Mouse (Mus musculus) liver (tissue): ENCODE measurements around the gene Rab17.
A peak's percentile ranks its signal among the peaks of the same experiment; 100 is the strongest.

Experiments
- DNase-seq: peaks from one replicate; pipeline ENCODE4 v3.0.0-alpha.2; 2020; ENCODE audit warnings: mixed read lengths

Rab17 gene

DNA sequence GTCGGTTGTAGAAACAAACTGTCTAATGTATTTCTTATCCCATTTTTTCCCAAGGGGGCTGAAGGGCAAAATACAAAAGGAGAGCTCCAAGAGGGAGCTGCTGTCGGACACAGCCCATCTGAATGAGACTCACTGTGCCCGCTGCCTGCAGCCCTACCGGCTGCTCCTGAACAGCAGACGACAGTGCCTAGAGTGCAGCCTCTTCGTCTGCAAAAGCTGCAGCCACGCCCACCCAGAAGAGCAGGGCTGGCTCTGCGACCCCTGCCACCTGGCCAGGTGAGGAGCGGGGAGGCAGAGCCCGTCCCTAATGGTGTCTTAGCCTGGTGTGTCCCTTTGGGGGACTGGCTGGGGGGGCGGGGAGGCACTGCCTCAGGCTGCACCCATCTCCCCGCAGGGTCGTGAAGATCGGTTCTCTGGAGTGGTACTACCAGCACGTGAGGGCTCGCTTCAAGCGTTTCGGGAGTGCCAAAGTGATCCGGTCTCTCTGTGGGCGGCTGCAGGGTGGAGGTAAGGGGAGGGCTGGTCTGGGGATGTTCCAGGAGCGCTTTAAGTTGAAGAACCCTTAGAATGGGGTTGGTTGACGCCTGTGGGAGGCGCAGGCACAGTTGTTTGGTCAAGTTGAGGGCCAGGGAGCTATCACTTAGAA, 41.4 kb downstream of the Rab17 start:
- no peak for DNase-seq

DNA sequence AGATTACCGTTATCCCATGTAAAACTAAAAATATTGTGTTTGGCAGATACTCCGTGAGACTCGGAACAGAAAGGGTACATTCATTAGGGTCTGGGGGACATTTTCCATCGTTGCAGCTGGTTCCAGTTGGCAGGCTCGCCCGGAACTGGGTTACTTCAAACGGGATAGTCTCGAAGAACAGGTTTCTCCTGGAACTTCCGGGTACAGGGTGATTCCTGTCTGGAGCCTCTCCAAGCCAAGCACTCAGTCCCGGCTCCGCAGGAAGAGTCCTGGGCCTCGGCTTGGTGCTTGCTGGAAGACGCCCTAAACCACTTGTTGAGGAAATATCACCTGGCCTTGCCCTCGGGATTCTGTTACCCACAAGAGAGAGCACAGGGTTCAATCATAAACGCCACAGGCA, 42.2 kb downstream of the Rab17 start:
- no peak for DNase-seq

DNA sequence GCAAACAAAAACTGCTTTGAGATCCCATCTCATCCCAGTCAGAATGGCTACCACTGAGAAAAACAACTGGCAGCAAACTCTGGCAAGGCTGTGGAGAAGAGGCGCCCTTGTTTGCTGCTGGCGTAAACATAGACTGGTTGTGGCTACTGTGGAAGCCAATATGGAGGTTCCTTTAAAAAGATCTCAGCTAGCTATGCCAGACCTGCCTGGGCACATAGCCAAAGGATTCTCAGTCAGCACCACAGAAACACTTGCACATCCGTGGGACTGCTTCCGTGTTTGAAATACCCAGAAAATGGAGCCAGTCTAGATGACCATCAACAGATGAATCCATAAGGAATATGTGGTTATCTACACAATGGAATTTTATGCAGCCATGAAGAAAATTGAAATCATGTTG, 43.4 kb downstream of the Rab17 start:
- no peak for DNase-seq

DNA sequence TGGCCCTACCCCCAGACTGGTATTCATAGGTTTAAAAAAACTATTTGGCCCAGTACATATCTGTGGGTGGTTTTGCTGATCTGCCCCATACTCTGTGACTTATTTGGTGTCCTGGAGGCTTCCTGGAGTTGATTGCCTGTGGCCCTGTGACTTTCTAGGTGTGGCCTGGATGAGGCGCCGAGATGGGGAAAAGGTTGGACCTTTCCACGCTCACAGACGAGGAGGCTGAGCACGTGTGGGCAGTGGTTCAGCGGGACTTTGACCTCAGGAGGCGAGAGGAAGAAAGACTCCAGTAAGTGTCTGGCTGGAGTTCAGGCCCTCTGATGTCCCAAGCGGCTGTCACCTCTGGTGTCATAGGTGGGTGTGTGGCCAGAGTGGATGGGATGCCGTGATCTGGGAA, 47.8 kb downstream of the Rab17 start:
- DNase-seq, result no peak

DNA sequence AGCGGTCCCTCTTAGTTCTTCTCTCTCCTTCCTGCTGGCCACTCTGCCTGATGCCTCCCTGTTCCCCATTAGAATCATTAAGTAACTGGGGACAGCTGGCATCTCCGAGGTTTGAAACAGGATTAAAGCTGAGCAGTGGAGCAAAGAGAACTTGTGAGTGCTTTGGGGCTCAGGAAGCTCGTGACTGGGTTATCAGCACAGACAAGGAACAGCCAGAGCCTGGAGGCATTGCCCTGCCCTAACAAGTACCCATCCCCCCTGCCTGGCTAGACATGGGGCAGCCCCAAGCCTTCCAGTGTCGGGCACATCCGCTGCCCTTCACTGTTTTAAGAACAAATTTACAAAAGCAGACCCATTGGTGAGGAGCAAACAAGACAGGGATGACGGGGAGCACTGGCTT, 52.0 kb downstream of the Rab17 start:
- no peak for DNase-seq

DNA sequence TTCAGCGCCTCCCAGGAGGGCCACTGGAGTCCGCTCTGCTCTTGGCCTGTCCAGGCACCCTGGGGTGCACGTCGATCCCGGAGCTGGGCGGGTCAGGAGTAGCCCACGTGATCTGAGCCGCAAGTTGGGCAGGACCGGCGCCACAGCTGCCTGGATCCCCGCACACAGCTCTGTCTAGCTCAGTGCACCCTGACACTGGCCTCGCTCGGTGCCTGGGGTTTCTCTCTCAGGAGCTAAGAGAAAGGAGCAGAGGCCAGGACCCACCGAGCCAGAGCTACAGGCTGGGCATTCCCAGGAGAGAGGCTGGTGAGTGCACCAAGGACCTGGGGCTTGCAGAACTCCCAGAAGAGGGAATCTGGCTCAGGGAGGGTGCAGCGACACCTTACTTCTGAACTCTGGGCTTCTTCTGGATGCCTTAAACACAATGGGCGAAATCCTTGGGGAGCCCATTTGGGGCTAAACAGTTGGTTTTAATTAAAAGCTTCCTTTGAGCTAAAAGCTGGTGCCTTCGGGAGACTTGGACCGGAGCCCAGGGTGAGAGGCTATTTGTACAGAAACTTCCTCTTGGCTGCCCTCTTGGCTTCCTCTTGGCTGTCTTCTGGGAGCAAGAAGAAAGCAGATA, 54.4 kb downstream of the Rab17 start, which contains the start of gene Mlph:
Mlph (plus strand) TSS at position 138 of the 622 bp plus-strand sequence.
- DNase-seq, result no peak

DNA sequence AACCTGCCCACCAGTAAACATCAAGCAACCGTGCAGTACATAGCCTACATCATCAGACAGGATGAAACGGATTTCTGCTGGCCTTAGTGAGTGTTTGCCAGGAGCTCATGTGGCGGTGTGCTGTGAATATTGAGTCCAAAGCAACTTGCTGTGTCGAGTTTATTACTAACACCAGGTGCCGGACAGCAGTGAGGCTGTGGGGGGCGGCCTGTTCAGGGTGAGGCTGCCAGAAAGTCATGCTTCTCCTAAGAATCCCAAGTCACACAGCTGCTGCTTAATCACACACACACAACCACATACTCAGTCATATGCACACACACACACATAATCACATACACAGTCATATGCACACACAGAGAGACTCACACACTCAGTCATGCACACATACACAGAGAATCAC, 56.2 kb downstream of the Rab17 start:
- no peak for DNase-seq

DNA sequence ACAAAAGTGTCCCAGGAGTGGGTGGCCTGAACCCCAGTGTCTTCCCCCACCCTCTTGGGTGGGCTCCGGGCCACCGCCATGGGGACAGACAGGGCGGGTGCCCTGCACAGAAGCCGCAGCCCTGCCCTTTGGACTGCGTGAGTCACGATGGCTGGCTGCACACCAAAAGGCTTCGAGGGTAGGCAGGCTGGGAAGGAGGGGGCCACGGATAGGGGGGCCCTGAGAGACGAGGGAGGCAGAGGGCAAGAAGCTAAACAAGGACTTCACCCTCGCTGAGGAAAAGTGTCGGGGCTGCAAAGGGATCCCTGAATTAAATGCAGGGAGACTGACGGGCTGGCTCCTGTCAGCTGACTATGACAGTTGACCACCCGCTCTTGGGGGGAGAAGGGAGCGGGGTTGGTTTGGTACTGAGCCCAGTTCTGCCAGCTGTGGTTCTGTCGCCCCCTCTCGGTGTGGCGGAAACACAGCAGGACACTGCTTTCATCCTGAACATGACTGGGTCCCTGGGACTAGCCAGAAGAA, 59.8 kb downstream of the Rab17 start:
- DNase-seq, result peak; percentile 20

DNA sequence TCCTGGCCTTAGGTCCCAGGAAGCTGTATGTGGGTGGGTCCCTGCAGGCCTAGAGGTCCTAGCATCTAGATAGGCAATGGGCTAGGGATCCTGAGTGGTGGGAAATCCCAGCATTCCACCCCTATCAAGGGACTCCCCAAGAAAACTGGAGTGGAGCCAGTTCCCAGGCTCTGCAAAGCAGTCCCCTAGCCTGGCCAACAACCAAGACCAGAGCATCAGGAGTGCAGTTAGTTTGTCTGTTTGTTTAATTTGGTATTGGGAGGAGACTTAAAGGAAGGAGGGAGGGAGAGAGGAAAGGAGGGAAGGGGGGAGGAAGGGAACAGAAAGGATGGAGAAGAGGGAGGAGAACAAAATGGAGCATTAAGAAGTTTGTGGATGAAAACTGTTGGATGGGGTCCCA, 60.3 kb downstream of the Rab17 start:
- no peak for DNase-seq
